Mouse (Mus musculus): Measurements from ENCODE around the gene Zbtb42. TPM values are rescaled to one million over a fixed set of nuclear protein-coding genes. Genes with fewer than 3 reads are reported as not detected.
A peak's percentile ranks its signal among the peaks of the same experiment; 100 is the strongest.

Zbtb42 gene
- polyA plus RNA-seq, 1 experiment from 2014 or later = 4.0 TPM

GRCm38 (mm10) chr12:112722240-112723027, 43.8 kb downstream of the Zbtb42 start:
- Histone ChIP-seq H3K4me2 (peak overlapping the region; percentile 89), H3K27me3 (peaks cover 12% of the 10 kb centered on the region), H3K27ac (peak overlapping the region; percentile 97), H3K4me3 (replicated peaks) (peak overlapping the region; percentile 69), H3K9me3 (replicated peaks) (no peaks in the 10 kb centered on the region), H3K9ac (peak overlapping the region; percentile 68), H3K4me1 (peaks cover 53% of the 10 kb centered on the region), H3K36me3 (peaks cover 10% of the 10 kb centered on the region; the same call in 1 of the 2 replicates)
- peak; percentile 63 for ATAC-seq (replicated peaks; ENCODE audit: low FRiP score)
- under 1% methylated on average over 68 of the region's 75 CpGs for WGBS

GRCm38 (mm10) chr12:112723028-112723330, 44.4 kb downstream of the Zbtb42 start:
- WGBS = 14% methylated on average over 5 of the region's 5 CpGs
- H3K9ac ChIP-seq = peak overlapping the region; percentile 68

GRCm38 (mm10) chr12:112723445-112723844, 44.8 kb downstream of the Zbtb42 start:
- Histone ChIP-seq H3K9ac (no peak overlapping the region; the same call in 1 of the 2 replicates), H3K27me3 (peaks cover 12% of the 10 kb centered on the region), H3K4me3 (replicated peaks) (peak overlapping the region; percentile 69), H3K4me2 (peak overlapping the region; percentile 89), H3K36me3 (peaks cover 10% of the 10 kb centered on the region; the same call in 1 of the 2 replicates), H3K27ac (no peak overlapping the region; the same call in 1 of the 2 replicates), H3K4me1 (peaks cover 53% of the 10 kb centered on the region), H3K9me3 (replicated peaks) (no peaks in the 10 kb centered on the region)
- WGBS = 85% methylated on average over 6 of the region's 6 CpGs
- ATAC-seq (replicated peaks; ENCODE audit: low FRiP score) = no peak

More at GRCm38 (mm10) chr12:112723028-112723330, 44.4 kb downstream of the Zbtb42 start:
- H3K4me1 ChIP-seq = peaks cover 53% of the 10 kb centered on the region
- peak overlapping the region; percentile 89 for H3K4me2 ChIP-seq
- peak overlapping the region; percentile 97 for H3K27ac ChIP-seq
- peaks cover 12% of the 10 kb centered on the region for H3K27me3 ChIP-seq
- peaks cover 10% of the 10 kb centered on the region; the same call in 1 of the 2 replicates for H3K36me3 ChIP-seq
- H3K4me3 ChIP-seq (replicated peaks) = peak overlapping the region; percentile 69
- ATAC-seq (replicated peaks; ENCODE audit: low FRiP score) = peak; percentile 2; the same call in 1 of the 2 replicates
- no peaks in the 10 kb centered on the region for H3K9me3 ChIP-seq (replicated peaks)

GRCm38 (mm10) chr12:112724077-112724805, 45.6 kb downstream of the Zbtb42 start:
- no peak for ATAC-seq (replicated peaks; ENCODE audit: low FRiP score)
- Histone ChIP-seq H3K4me2 (no peak overlapping the region), H3K36me3 (peaks cover 10% of the 10 kb centered on the region; the same call in 1 of the 2 replicates), H3K9ac (no peak overlapping the region), H3K9me3 (replicated peaks) (no peaks in the 10 kb centered on the region), H3K27me3 (peaks cover 12% of the 10 kb centered on the region), H3K27ac (no peak overlapping the region), H3K4me3 (replicated peaks) (no peak overlapping the region), H3K4me1 (peaks cover 46% of the 10 kb centered on the region)
- 80% methylated on average over 11 of the region's 11 CpGs for WGBS

GRCm38 (mm10) chr12:112727801-112728200, 49.2 kb downstream of the Zbtb42 start:
- peaks cover 29% of the 10 kb centered on the region for H3K4me1 ChIP-seq
- H3K4me3 ChIP-seq (replicated peaks) = no peak overlapping the region
- H3K36me3 ChIP-seq = peaks cover 29% of the 10 kb centered on the region
- 0 out of 2 replicates have a peak, but pooled peaks cover 7% of the 10 kb centered on the region for H3K27me3 ChIP-seq
- WGBS = 83% methylated on average over 8 of the region's 8 CpGs
- H3K9ac ChIP-seq = no peak overlapping the region
- no peak for ATAC-seq (replicated peaks; ENCODE audit: low FRiP score)
- no peak overlapping the region for H3K4me2 ChIP-seq
- H3K27ac ChIP-seq = no peak overlapping the region
- H3K9me3 ChIP-seq (replicated peaks) = no peaks in the 10 kb centered on the region

GRCm38 (mm10) chr12:112730808-112731207, 52.2 kb downstream of the Zbtb42 start:
- Histone ChIP-seq H3K9ac (no peak overlapping the region), H3K36me3 (peaks cover 45% of the 10 kb centered on the region), H3K4me2 (no peak overlapping the region), H3K27me3 (no peaks in the 10 kb centered on the region), H3K4me3 (replicated peaks) (no peak overlapping the region), H3K9me3 (replicated peaks) (no peaks in the 10 kb centered on the region), H3K27ac (no peak overlapping the region), H3K4me1 (peaks cover 13% of the 10 kb centered on the region; the same call in 1 of the 2 replicates)
- WGBS = 62% methylated on average over 14 of the region's 14 CpGs
- peak; percentile 9; the same call in 1 of the 2 replicates for ATAC-seq (replicated peaks; ENCODE audit: low FRiP score)

Small RNAs within 50 kb of the gene (microRNA-seq; reads per million reads assigned to microRNA genes)
- gene Mir6939 = 0.89 reads per million

Other genes starting within 250 kb of the Zbtb42 start
- gene A530016L24Rik, start 189.4 kb upstream of the Zbtb42 start, polyA plus RNA-seq (2015; fragmentation: Nextera tagmentation; extraction: Ambion mirVana) = 0.22 and 0.44 TPM in 2 replicates
- 0.66 and 0.92 TPM in 2 replicates for gene Tmem179, start 162.1 kb upstream of the Zbtb42 start, polyA plus RNA-seq (2015; fragmentation: Nextera tagmentation; extraction: Ambion mirVana)
- 3.8 and 4.8 TPM in 2 replicates for gene Inf2, start 90.0 kb upstream of the Zbtb42 start, polyA plus RNA-seq (2015; fragmentation: Nextera tagmentation; extraction: Ambion mirVana)
- gene Adssl1, start 58.8 kb upstream of the Zbtb42 start, polyA plus RNA-seq (2015; fragmentation: Nextera tagmentation; extraction: Ambion mirVana) = 11.6 and 12.4 TPM in 2 replicates
- 255 and 266 TPM in 2 replicates for gene Siva1, start 34.1 kb upstream of the Zbtb42 start, polyA plus RNA-seq (2015; fragmentation: Nextera tagmentation; extraction: Ambion mirVana)
- 53.7 and 56.7 TPM in 2 replicates for gene Akt1, start 3.9 kb upstream of the Zbtb42 start, polyA plus RNA-seq (2015; fragmentation: Nextera tagmentation; extraction: Ambion mirVana)
- gene Cep170b, start 41.6 kb downstream of the Zbtb42 start, polyA plus RNA-seq (2015; fragmentation: Nextera tagmentation; extraction: Ambion mirVana) = 15.8 and 16.6 TPM in 2 replicates
- gene Pld4, start 81.8 kb downstream of the Zbtb42 start, polyA plus RNA-seq (2015; fragmentation: Nextera tagmentation; extraction: Ambion mirVana) = 7.9 and 10.4 TPM in 2 replicates
- 1.0 and 1.8 TPM in 2 replicates for gene Ahnak2, start 123.8 kb downstream of the Zbtb42 start, polyA plus RNA-seq (2015; fragmentation: Nextera tagmentation; extraction: Ambion mirVana)
- 11.2 and 11.9 TPM in 2 replicates for gene Clba1, start 130.1 kb downstream of the Zbtb42 start, polyA plus RNA-seq (2015; fragmentation: Nextera tagmentation; extraction: Ambion mirVana)
- 113 and 122 TPM in 2 replicates for gene Cdca4, start 150.6 kb downstream of the Zbtb42 start, polyA plus RNA-seq (2015; fragmentation: Nextera tagmentation; extraction: Ambion mirVana)
- 0.12 and 0.14 TPM in 2 replicates for gene Gpr132, start 189.4 kb downstream of the Zbtb42 start, polyA plus RNA-seq (2015; fragmentation: Nextera tagmentation; extraction: Ambion mirVana)